Mouse (Mus musculus) embryonic facial prominence, embryonic 14.5 days (tissue): ENCODE measurements at regions not wholly inside any gene's neighbourhood (a gene's known extent, or its start where the extent isn't known, plus 50 kb on each side); places are given as distances from the start of the nearest gene placed in this dataset.
A peak's percentile ranks its signal among the peaks of the same experiment; 100 is the strongest.

Source experiments
- ATAC-seq: fragments of 200-750 bp; cut with Nextera tagmentation; 2 replicates; pipeline ENCODE4 v1.8.0; 2017; ENCODE audit warnings: low read depth, moderate number of reproducible peaks, moderate TSS enrichment
- DNase-seq: peaks from one replicate; pipeline ENCODE4 v3.0.0-alpha.2; 2015; ENCODE audit warnings: low spot score
- H3K27ac ChIP-seq: fragments of 300-500 bp; sonication (generic); replicated peaks from 2 replicates; pipeline ENCODE4 v1.5.1; 2014; ENCODE audit warnings: low read depth, mild to moderate bottlenecking, low read length, moderate library complexity
- H3K27me3 ChIP-seq: fragments of 300-500 bp; sonication (generic); replicated peaks from 2 replicates; pipeline ENCODE4 v1.6.1; 2014; ENCODE audit warnings: low read length; ENCODE audit not compliant: control insufficient read depth, insufficient read depth
- H3K36me3 ChIP-seq: fragments of 300-500 bp; sonication (generic); 2 replicates; pipeline ENCODE4 v1.6.1; 2014; ENCODE audit warnings: low read length, mixed read lengths; ENCODE audit not compliant: control insufficient read depth, insufficient read depth
- H3K4me1 ChIP-seq: fragments of 300-500 bp; sonication (generic); 2 replicates; pipeline ENCODE4 v1.6.1; 2014; ENCODE audit warnings: antibody characterized with exemption, low read length; ENCODE audit not compliant: control insufficient read depth, insufficient read depth
- H3K4me2 ChIP-seq: fragments of 300-500 bp; sonication (generic); 2 replicates; pipeline ENCODE4 v1.6.1; 2014; ENCODE audit warnings: low read depth, mild to moderate bottlenecking, low read length, moderate library complexity, mixed read lengths
- H3K4me3 ChIP-seq: fragments of 300-500 bp; sonication (generic); 2 replicates; pipeline ENCODE4 v1.5.1; 2014; ENCODE audit warnings: low read depth, mild to moderate bottlenecking, low read length
- H3K9ac ChIP-seq: fragments of 300-500 bp; sonication (generic); 2 replicates; pipeline ENCODE4 v1.6.1; 2014; ENCODE audit warnings: low read depth, mild to moderate bottlenecking, low read length, moderate library complexity, mixed read lengths
- H3K9me3 ChIP-seq: fragments of 300-500 bp; sonication (generic); 2 replicates; pipeline ENCODE4 v1.6.1; 2016; ENCODE audit warnings: low read length; ENCODE audit not compliant: control insufficient read depth
- WGBS: fragments of 180-500 bp; shearing (Covaris S2); extraction: QIAGEN DNeasy Blood & Tissue Kit; methylation state at CpG from one replicate; pipeline ENCODE4 v1.1.7; 2014; 5-methylcytosine and 5-hydroxymethylcytosine counted together

- Histone ChIP-seq H3K4me2 (no peak overlapping the region), H3K4me3 (no peak overlapping the region), H3K9me3 (no peaks in the 10 kb centered on the region), H3K27me3 (no peaks in the 10 kb centered on the region), H3K36me3 (no peaks in the 10 kb centered on the region), H3K27ac (no peak overlapping the region), H3K9ac (no peak overlapping the region), H3K4me1 (no peaks in the 10 kb centered on the region)
- WGBS = 78% methylated on average over 4 of the region's 4 CpGs
- DNase-seq = no peak
- ATAC-seq = no peak
These were observed 217.7 kb downstream of the Gpat3 start for GRCm38 (mm10) chr5:101063254-101063653.

GRCm38 (mm10) chr5:101051591-101051990, 206.1 kb downstream of the Gpat3 start:
- 81% methylated on average over 7 of the region's 7 CpGs for WGBS
- Histone ChIP-seq H3K4me2 (no peak overlapping the region), H3K36me3 (no peaks in the 10 kb centered on the region), H3K27ac (no peak overlapping the region), H3K9me3 (no peaks in the 10 kb centered on the region), H3K9ac (no peak overlapping the region), H3K4me1 (no peaks in the 10 kb centered on the region), H3K27me3 (no peaks in the 10 kb centered on the region), H3K4me3 (no peak overlapping the region)
- ATAC-seq (no peak), DNase-seq (no peak)

GRCm38 (mm10) chr5:101040488-101040887, 195.0 kb downstream of the Gpat3 start:
- Histone ChIP-seq H3K27me3 (no peaks in the 10 kb centered on the region), H3K9me3 (no peaks in the 10 kb centered on the region), H3K4me3 (no peak overlapping the region), H3K27ac (no peak overlapping the region), H3K36me3 (no peaks in the 10 kb centered on the region), H3K4me2 (no peak overlapping the region), H3K4me1 (no peaks in the 10 kb centered on the region), H3K9ac (no peak overlapping the region)
- ATAC-seq = no peak
- DNase-seq = peak; percentile 2
- WGBS = 76% methylated on average over 9 of the region's 9 CpGs

GRCm38 (mm10) chr5:101032968-101033367, 187.5 kb downstream of the Gpat3 start:
- Histone ChIP-seq H3K9ac (no peak overlapping the region), H3K27ac (no peak overlapping the region), H3K4me1 (no peaks in the 10 kb centered on the region), H3K4me2 (no peak overlapping the region), H3K27me3 (no peaks in the 10 kb centered on the region), H3K4me3 (no peak overlapping the region), H3K36me3 (no peaks in the 10 kb centered on the region), H3K9me3 (no peaks in the 10 kb centered on the region)
- ATAC-seq (no peak), DNase-seq (no peak)
- WGBS = 77% methylated on average over 16 of the region's 16 CpGs

GRCm38 (mm10) chr5:101032147-101032900, 186.8 kb downstream of the Gpat3 start:
- Histone ChIP-seq H3K9ac (no peak overlapping the region), H3K36me3 (no peaks in the 10 kb centered on the region), H3K27ac (no peak overlapping the region), H3K4me3 (no peak overlapping the region), H3K4me1 (no peaks in the 10 kb centered on the region), H3K9me3 (no peaks in the 10 kb centered on the region), H3K4me2 (no peak overlapping the region), H3K27me3 (no peaks in the 10 kb centered on the region)
- peak; percentile 26 for DNase-seq
- no peak for ATAC-seq
- 61% methylated on average over 12 of the region's 12 CpGs for WGBS

- peak; percentile 63 for DNase-seq
- no peak overlapping the region for H3K27ac ChIP-seq
- H3K4me3 ChIP-seq = no peak overlapping the region
- H3K4me2 ChIP-seq = no peak overlapping the region
- no peaks in the 10 kb centered on the region for H3K9me3 ChIP-seq
- H3K4me1 ChIP-seq = peaks cover 10% of the 10 kb centered on the region
- H3K27me3 ChIP-seq = peaks cover 3% of the 10 kb centered on the region; the same call in 1 of the 2 replicates
- H3K36me3 ChIP-seq = no peaks in the 10 kb centered on the region
- WGBS = 53% methylated on average over 5 of the region's 5 CpGs
- ATAC-seq = no peak
- no peak overlapping the region for H3K9ac ChIP-seq
These were observed 179.3 kb downstream of the Gpat3 start for GRCm38 (mm10) chr5:101024796-101025195.

GRCm38 (mm10) chr5:101023784-101024183, 178.3 kb downstream of the Gpat3 start:
- Histone ChIP-seq H3K36me3 (no peaks in the 10 kb centered on the region), H3K9ac (no peak overlapping the region), H3K4me2 (no peak overlapping the region), H3K9me3 (no peaks in the 10 kb centered on the region), H3K27me3 (peaks cover 3% of the 10 kb centered on the region; the same call in 1 of the 2 replicates), H3K27ac (no peak overlapping the region), H3K4me3 (no peak overlapping the region), H3K4me1 (peaks cover 10% of the 10 kb centered on the region)
- 51% methylated on average over 8 of the region's 8 CpGs for WGBS
- no peak for ATAC-seq
- DNase-seq = peak; percentile 40

- Histone ChIP-seq H3K9ac (no peak overlapping the region), H3K27ac (no peak overlapping the region), H3K36me3 (no peaks in the 10 kb centered on the region), H3K4me2 (peak overlapping the region; percentile 33; the same call in 1 of the 2 replicates), H3K4me3 (no peak overlapping the region), H3K27me3 (no peaks in the 10 kb centered on the region; the same call in 1 of the 2 replicates), H3K4me1 (peaks cover 10% of the 10 kb centered on the region), H3K9me3 (no peaks in the 10 kb centered on the region)
- DNase-seq = peak; percentile 88
- peak; percentile 86 for ATAC-seq
- 7% methylated on average over 11 of the region's 11 CpGs for WGBS
These were observed 175.3 kb downstream of the Gpat3 start for GRCm38 (mm10) chr5:101020784-101021183.

- WGBS = 75% methylated on average over 5 of the region's 5 CpGs
- no peaks in the 10 kb centered on the region for H3K4me1 ChIP-seq
- no peaks in the 10 kb centered on the region for H3K36me3 ChIP-seq
- no peak overlapping the region for H3K4me3 ChIP-seq
- DNase-seq (no peak), ATAC-seq (no peak)
- H3K4me2 ChIP-seq = no peak overlapping the region
- no peaks in the 10 kb centered on the region for H3K27me3 ChIP-seq
- no peaks in the 10 kb centered on the region for H3K9me3 ChIP-seq
- no peak overlapping the region for H3K27ac ChIP-seq
- H3K9ac ChIP-seq = no peak overlapping the region
These were observed 168.3 kb downstream of the Gpat3 start for GRCm38 (mm10) chr5:101013844-101014243.
